Mouse (Mus musculus) liver, embryonic 14.5 days (tissue): ENCODE data around the gene Ier3.

Experiments
- CTCF ChIP-seq: IDR thresholded peaks from 2 replicates; pipeline ENCODE4 v1.5.1; 2016; ENCODE audit warnings: antibody characterized with exemption, low read depth, control low read depth
- EP300 ChIP-seq: IDR thresholded peaks from 2 replicates; pipeline ENCODE4 v1.6.1; 2016; ENCODE audit warnings: antibody characterized with exemption, low read depth

DNA sequence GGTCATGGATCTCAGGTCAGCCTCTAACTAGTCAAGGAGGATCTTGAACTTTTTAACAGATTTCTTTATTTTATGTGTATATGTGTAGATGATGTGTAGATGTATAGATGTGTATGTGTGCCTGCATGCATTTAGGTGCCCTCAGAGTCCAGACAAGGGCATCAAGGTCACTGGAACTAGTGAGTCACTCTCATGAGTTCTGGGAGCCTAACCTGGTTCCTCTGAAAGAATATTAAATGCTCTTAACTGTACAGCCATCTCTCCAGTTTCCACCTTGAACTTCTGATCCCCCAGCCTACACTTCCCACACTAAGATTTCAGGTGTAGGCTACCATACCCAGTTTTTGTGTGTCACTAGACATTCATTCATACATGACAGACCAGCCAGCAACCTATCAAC is 34.0 kb upstream of the Ier3 start:
- TF ChIP-seq EP300: no peak
- no peak for TF ChIP-seq CTCF
